Mouse (Mus musculus) kidney, adult 2 months (tissue): ENCODE measurements around the gene Tmem185b.

Experiments
- CTCF ChIP-seq: fragments of 200-500 bp; conservative IDR thresholded peaks from 2 replicates; pipeline ENCODE4 v1.5.1; 2011; ENCODE audit warnings: low read depth, mild to moderate bottlenecking, control low read depth, low read length, moderate library complexity, mixed read lengths; ENCODE audit not compliant: insufficient read depth, insufficient read length
- POLR2A ChIP-seq: fragments of 200-500 bp; IDR thresholded peaks from one replicate; pipeline ENCODE4 v1.6.1; 2011; ENCODE audit warnings: low read depth, low read length, control low read depth

- no peak for TF ChIP-seq CTCF
- TF ChIP-seq POLR2A, result no peak
Measured at GRCm38 (mm10) chr1:119499456-119499855, 26.5 kb upstream of the Tmem185b start.
